Mouse (Mus musculus): ENCODE data around the gene Cckbr. TPM values are rescaled to one million over a fixed set of nuclear protein-coding genes. Genes with fewer than 3 reads are reported as not detected.

Cckbr gene
- polyA plus RNA-seq, 1 experiment from 2014 or later, result 0.06 TPM

DNA sequence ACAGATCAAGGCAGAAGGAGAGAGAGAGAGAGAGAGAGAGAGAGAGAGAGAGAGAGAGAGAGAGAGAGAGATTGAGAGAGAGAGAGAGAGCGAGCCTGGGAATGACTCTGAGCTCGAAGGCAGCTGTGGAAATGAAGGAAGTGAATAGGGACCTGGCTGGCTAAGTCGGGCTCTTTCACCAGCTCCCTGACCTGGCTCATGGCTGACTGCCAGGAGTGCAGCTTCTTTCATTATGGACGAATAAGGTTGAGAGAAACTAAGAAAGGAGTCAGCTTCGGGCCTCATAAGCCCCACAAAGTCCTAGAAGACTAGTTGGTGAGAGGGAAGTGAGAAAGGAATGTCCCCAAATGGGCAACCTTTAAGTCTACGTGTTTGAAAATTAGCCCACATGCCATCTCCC, 94.7 kb downstream of the Cckbr start:
- no peaks in the 10 kb centered on the region for H3K4me1 ChIP-seq (ENCODE audit: insufficient read depth, low read depth, low read length)
- H3K9me3 ChIP-seq (ENCODE audit: low read length), result no peaks in the 10 kb centered on the region
- 20% methylated on average over 6 of the region's 6 CpGs for WGBS
- DNase-seq (ENCODE audit: low spot score), result no peak
- no peak overlapping the region for H3K9ac ChIP-seq (replicated peaks; ENCODE audit: low read depth)
- H3K4me3 ChIP-seq (ENCODE audit: low read depth, low read length), result no peak overlapping the region
- H3K36me3 ChIP-seq (ENCODE audit: insufficient read depth, low read length), result no peaks in the 10 kb centered on the region
- no peak overlapping the region for H3K4me2 ChIP-seq (replicated peaks; ENCODE audit: low read depth, low read length)
- H3K27ac ChIP-seq (ENCODE audit: low read length), result no peak overlapping the region
- no peaks in the 10 kb centered on the region for H3K27me3 ChIP-seq (replicated peaks; ENCODE audit: insufficient read depth, low read length)
- ATAC-seq, result no peak
- no peak for TF ChIP-seq CTCF (IDR thresholded peaks at IDR 0.05)
- TF ChIP-seq EP300 (IDR thresholded peaks at IDR 0.05), result no peak

Other genes with a start within 250 kb of the Cckbr start
- gene Olfr685, start 239.7 kb upstream of the Cckbr start, polyA plus RNA-seq (2015; fragmentation: Nextera tagmentation; extraction: Ambion mirVana), result not detected in 2 replicates
- gene Olfr686, start 218.2 kb upstream of the Cckbr start, polyA plus RNA-seq (2015; fragmentation: Nextera tagmentation; extraction: Ambion mirVana), result not detected in 2 replicates
- not detected in 2 replicates for gene Olfr688, start 137.6 kb upstream of the Cckbr start, polyA plus RNA-seq (2015; fragmentation: Nextera tagmentation; extraction: Ambion mirVana)
- not detected in 2 replicates for gene Olfr689, start 114.6 kb upstream of the Cckbr start, polyA plus RNA-seq (2015; fragmentation: Nextera tagmentation; extraction: Ambion mirVana)
- not detected in 2 replicates for gene Olfr690, start 91.6 kb upstream of the Cckbr start, polyA plus RNA-seq (2015; fragmentation: Nextera tagmentation; extraction: Ambion mirVana)
- gene Olfr691, start 83.5 kb upstream of the Cckbr start, polyA plus RNA-seq (2015; fragmentation: Nextera tagmentation; extraction: Ambion mirVana), result not detected in 2 replicates
- gene Olfr692, start 57.5 kb upstream of the Cckbr start, polyA plus RNA-seq (2015; fragmentation: Nextera tagmentation; extraction: Ambion mirVana), result not detected in 2 replicates
- not detected in 2 replicates for gene Gm5901, start 50.7 kb upstream of the Cckbr start, polyA plus RNA-seq (2015; fragmentation: Nextera tagmentation; extraction: Ambion mirVana)
- 25.1 and 26.0 TPM in 2 replicates for gene Fam160a2, start 25.7 kb upstream of the Cckbr start, polyA plus RNA-seq (2015; fragmentation: Nextera tagmentation; extraction: Ambion mirVana)
- 0.11 TPM in 1 of 2 replicates, not detected in the other for gene Cnga4, start 21.2 kb upstream of the Cckbr start, polyA plus RNA-seq (2015; fragmentation: Nextera tagmentation; extraction: Ambion mirVana)
- gene Cavin3, start 56.6 kb downstream of the Cckbr start, polyA plus RNA-seq (2015; fragmentation: Nextera tagmentation; extraction: Ambion mirVana), result 162 and 168 TPM in 2 replicates
- 57.1 and 57.5 TPM in 2 replicates for gene Smpd1, start 128.6 kb downstream of the Cckbr start, polyA plus RNA-seq (2015; fragmentation: Nextera tagmentation; extraction: Ambion mirVana)
- 71.2 and 77.6 TPM in 2 replicates for gene Apbb1, start 155.9 kb downstream of the Cckbr start, polyA plus RNA-seq (2015; fragmentation: Nextera tagmentation; extraction: Ambion mirVana)
- gene Hpx, start 174.4 kb downstream of the Cckbr start, polyA plus RNA-seq (2015; fragmentation: Nextera tagmentation; extraction: Ambion mirVana), result 1.7 and 2.0 TPM in 2 replicates
- gene Trim3, start 207.8 kb downstream of the Cckbr start, polyA plus RNA-seq (2015; fragmentation: Nextera tagmentation; extraction: Ambion mirVana), result 101 and 116 TPM in 2 replicates
- 220 and 236 TPM in 2 replicates for gene Timm10b, start 214.3 kb downstream of the Cckbr start, polyA plus RNA-seq (2015; fragmentation: Nextera tagmentation; extraction: Ambion mirVana)
- gene Arfip2, start 214.7 kb downstream of the Cckbr start, polyA plus RNA-seq (2015; fragmentation: Nextera tagmentation; extraction: Ambion mirVana), result 48.5 and 52.7 TPM in 2 replicates
- 41.7 and 53.1 TPM in 2 replicates for gene Gm45799, start 214.8 kb downstream of the Cckbr start, polyA plus RNA-seq (2015; fragmentation: Nextera tagmentation; extraction: Ambion mirVana)
- gene Dnhd1, start 225.1 kb downstream of the Cckbr start, polyA plus RNA-seq (2015; fragmentation: Nextera tagmentation; extraction: Ambion mirVana), result 0.60 and 0.79 TPM in 2 replicates

Measured in lung, postnatal 0 days (tissue).